Mouse (Mus musculus) forebrain, embryonic 16.5 days (tissue): Measurements from ENCODE around the gene Ptgis. TPM values are rescaled to one million over a fixed set of nuclear protein-coding genes. Genes with fewer than 3 reads are reported as not detected.

Experiments
- ATAC-seq: fragments of 200-750 bp; cut with Nextera tagmentation; 2 replicates; pipeline ENCODE4 v1.8.0; 2017; ENCODE audit warnings: mild to moderate bottlenecking, moderate library complexity
- H3K27ac ChIP-seq: fragments of 300-500 bp; sonication (generic); 2 replicates; pipeline ENCODE4 v1.5.1; 2014; ENCODE audit warnings: low read length, control low read depth
- H3K27me3 ChIP-seq: fragments of 300-500 bp; sonication (generic); replicated peaks from 2 replicates; pipeline ENCODE4 v1.6.1; 2014; ENCODE audit warnings: low read length; ENCODE audit not compliant: control insufficient read depth, insufficient read depth
- H3K36me3 ChIP-seq: fragments of 300-500 bp; sonication (generic); 2 replicates; pipeline ENCODE4 v1.6.1; 2014; ENCODE audit not compliant: control insufficient read depth, insufficient read depth
- H3K4me1 ChIP-seq: fragments of 300-500 bp; sonication (generic); replicated peaks from 2 replicates; pipeline ENCODE4 v1.6.1; 2014; ENCODE audit warnings: low read length; ENCODE audit not compliant: control insufficient read depth, insufficient read depth
- H3K4me2 ChIP-seq: fragments of 300-500 bp; sonication (generic); 2 replicates; pipeline ENCODE4 v1.6.1; 2014; ENCODE audit warnings: mild to moderate bottlenecking, low read length, control low read depth
- H3K4me3 ChIP-seq: fragments of 300-500 bp; sonication (generic); replicated peaks from 2 replicates; pipeline ENCODE4 v1.5.1; 2014; ENCODE audit warnings: mild to moderate bottlenecking, low read length, control low read depth
- H3K9ac ChIP-seq: fragments of 300-500 bp; sonication (generic); replicated peaks from 2 replicates; pipeline ENCODE4 v1.6.1; 2014; ENCODE audit warnings: low read depth, low read length, control low read depth
- H3K9me3 ChIP-seq: fragments of 300-500 bp; sonication (generic); 2 replicates; pipeline ENCODE4 v1.6.1; 2016; ENCODE audit warnings: low read length; ENCODE audit not compliant: control insufficient read depth
- WGBS: fragments of 180-500 bp; shearing (Covaris S2); extraction: QIAGEN DNeasy Blood & Tissue Kit; methylation state at CpG from one replicate; pipeline ENCODE4 v1.1.7; 2014; 5-methylcytosine and 5-hydroxymethylcytosine counted together
- polyA plus RNA-seq: library from polyadenylated mRNA; unstranded; fragments of >200 nt; fragmentation: Nextera tagmentation; extraction: Ambion mirVana; gene quantifications from 2 replicates; pipeline ENCODE4 v1.2.1, GENCODE M21; 2015

The Ptgis gene
- polyA plus RNA-seq, 1 experiment from 2014 or later = 3.1 TPM

- peak overlapping the region; percentile 58 for H3K4me2 ChIP-seq
- peaks cover 20% of the 10 kb centered on the region for H3K4me1 ChIP-seq
- under 1% methylated on average over 27 of the region's 91 CpGs for WGBS
- no peaks in the 10 kb centered on the region for H3K36me3 ChIP-seq
- no peak overlapping the region for H3K27ac ChIP-seq
- H3K4me3 ChIP-seq = peak overlapping the region; percentile 61
- H3K27me3 ChIP-seq = peaks cover 15% of the 10 kb centered on the region
- H3K9me3 ChIP-seq = no peaks in the 10 kb centered on the region
- peak; percentile 56 for ATAC-seq
- H3K9ac ChIP-seq = peak overlapping the region; percentile 67
Measured at GRCm38 (mm10) chr2:167189291-167190075, 50.9 kb downstream of the Ptgis start.

- peak; percentile 21; the same call in 1 of the 2 replicates for ATAC-seq
- Histone ChIP-seq H3K4me2 (peak overlapping the region; percentile 58), H3K27me3 (peaks cover 15% of the 10 kb centered on the region), H3K9ac (no peak overlapping the region; the same call in 1 of the 2 replicates), H3K36me3 (no peaks in the 10 kb centered on the region), H3K27ac (no peak overlapping the region), H3K4me3 (peak overlapping the region; percentile 61), H3K9me3 (no peaks in the 10 kb centered on the region), H3K4me1 (peaks cover 20% of the 10 kb centered on the region)
- WGBS = 20% methylated on average over 71 of the region's 83 CpGs
Measured at GRCm38 (mm10) chr2:167188315-167189207, 51.8 kb downstream of the Ptgis start.

- H3K4me3 ChIP-seq = no peak overlapping the region
- H3K27me3 ChIP-seq = peaks cover 15% of the 10 kb centered on the region
- peaks cover 2% of the 10 kb centered on the region; the same call in 1 of the 2 replicates for H3K9me3 ChIP-seq
- H3K4me2 ChIP-seq = no peak overlapping the region
- H3K4me1 ChIP-seq = peaks cover 20% of the 10 kb centered on the region
- no peak for ATAC-seq
- 80% methylated on average over 5 of the region's 5 CpGs for WGBS
- H3K27ac ChIP-seq = no peak overlapping the region
- H3K36me3 ChIP-seq = no peaks in the 10 kb centered on the region
- H3K9ac ChIP-seq = no peak overlapping the region
Measured at GRCm38 (mm10) chr2:167187119-167187518, 53.3 kb downstream of the Ptgis start.

GRCm38 (mm10) chr2:167186544-167186943 is 53.9 kb downstream of the Ptgis start:
- H3K27me3 ChIP-seq = peaks cover 15% of the 10 kb centered on the region
- no peak overlapping the region for H3K9ac ChIP-seq
- peaks cover 20% of the 10 kb centered on the region for H3K4me1 ChIP-seq
- H3K4me2 ChIP-seq = no peak overlapping the region
- H3K9me3 ChIP-seq = peaks cover 2% of the 10 kb centered on the region; the same call in 1 of the 2 replicates
- H3K27ac ChIP-seq = no peak overlapping the region
- H3K36me3 ChIP-seq = no peaks in the 10 kb centered on the region
- WGBS = 47% methylated on average over 10 of the region's 10 CpGs
- H3K4me3 ChIP-seq = no peak overlapping the region
- ATAC-seq = no peak

- no peak for ATAC-seq
- Histone ChIP-seq H3K27me3 (peaks cover 15% of the 10 kb centered on the region), H3K9me3 (peaks cover 2% of the 10 kb centered on the region; the same call in 1 of the 2 replicates), H3K4me3 (no peak overlapping the region), H3K27ac (no peak overlapping the region), H3K4me2 (no peak overlapping the region), H3K9ac (no peak overlapping the region), H3K36me3 (no peaks in the 10 kb centered on the region), H3K4me1 (peaks cover 20% of the 10 kb centered on the region)
- WGBS = 59% methylated on average over 13 of the region's 13 CpGs
Measured at GRCm38 (mm10) chr2:167186003-167186402, 54.4 kb downstream of the Ptgis start.

GRCm38 (mm10) chr2:167185432-167185831 is 55.0 kb downstream of the Ptgis start:
- Histone ChIP-seq H3K4me1 (peaks cover 16% of the 10 kb centered on the region), H3K9me3 (peaks cover 2% of the 10 kb centered on the region; the same call in 1 of the 2 replicates), H3K27ac (no peak overlapping the region), H3K27me3 (peaks cover 12% of the 10 kb centered on the region), H3K4me2 (no peak overlapping the region), H3K36me3 (no peaks in the 10 kb centered on the region), H3K4me3 (no peak overlapping the region), H3K9ac (no peak overlapping the region)
- no peak for ATAC-seq
- 89% methylated on average over 2 of the region's 2 CpGs for WGBS

GRCm38 (mm10) chr2:167181662-167182389 is 58.6 kb downstream of the Ptgis start:
- H3K36me3 ChIP-seq = no peaks in the 10 kb centered on the region
- no peak overlapping the region for H3K4me3 ChIP-seq
- no peak overlapping the region for H3K27ac ChIP-seq
- H3K27me3 ChIP-seq = no peaks in the 10 kb centered on the region
- ATAC-seq = no peak
- no peaks in the 10 kb centered on the region for H3K4me1 ChIP-seq
- no peak overlapping the region for H3K9ac ChIP-seq
- no peak overlapping the region for H3K4me2 ChIP-seq
- whole genome bisulfite sequencing = 87% methylated on average over 14 of the region's 14 CpGs
- peaks cover 2% of the 10 kb centered on the region; the same call in 1 of the 2 replicates for H3K9me3 ChIP-seq

GRCm38 (mm10) chr2:167181096-167181495 is 59.3 kb downstream of the Ptgis start:
- no peaks in the 10 kb centered on the region for H3K27me3 ChIP-seq
- no peak overlapping the region for H3K27ac ChIP-seq
- peaks cover 2% of the 10 kb centered on the region; the same call in 1 of the 2 replicates for H3K9me3 ChIP-seq
- H3K4me3 ChIP-seq = no peak overlapping the region
- no peaks in the 10 kb centered on the region for H3K4me1 ChIP-seq
- 88% methylated on average over 8 of the region's 8 CpGs for WGBS
- no peak overlapping the region for H3K4me2 ChIP-seq
- ATAC-seq = no peak
- H3K9ac ChIP-seq = no peak overlapping the region
- no peaks in the 10 kb centered on the region for H3K36me3 ChIP-seq
